Mouse (Mus musculus) heart, embryonic 13.5 days (tissue): ENCODE data around the gene Zbed4. TPM values are rescaled to one million over a fixed set of nuclear protein-coding genes. Genes with fewer than 3 reads are reported as not detected.

Experiments used
- ATAC-seq: fragments of 200-750 bp; cut with Nextera tagmentation; 2 replicates; pipeline ENCODE4 v1.8.0; 2017; ENCODE audit warnings: moderate TSS enrichment; ENCODE audit not compliant: insufficient number of reproducible peaks, low FRiP score, low TSS enrichment; ENCODE audit errors: extremely low read depth
- H3K27ac ChIP-seq: fragments of 300-500 bp; sonication (generic); replicated peaks from 2 replicates; pipeline ENCODE4 v1.5.1; 2015; ENCODE audit warnings: moderate library complexity, mild to moderate bottlenecking, inconsistent platforms
- H3K27me3 ChIP-seq: fragments of 300-500 bp; sonication (generic); replicated peaks from 2 replicates; pipeline ENCODE4 v1.6.1; 2015; ENCODE audit warnings: mild to moderate bottlenecking, inconsistent platforms
- H3K36me3 ChIP-seq: fragments of 300-500 bp; sonication (generic); 2 replicates; pipeline ENCODE4 v1.6.1; 2015; ENCODE audit warnings: mild to moderate bottlenecking, inconsistent platforms
- H3K4me1 ChIP-seq: fragments of 300-500 bp; sonication (generic); 2 replicates; pipeline ENCODE4 v1.6.1; 2015; ENCODE audit warnings: inconsistent platforms
- H3K4me2 ChIP-seq: fragments of 300-500 bp; sonication (generic); 2 replicates; pipeline ENCODE4 v1.6.1; 2015; ENCODE audit warnings: inconsistent platforms, mild to moderate bottlenecking, moderate library complexity
- H3K4me3 ChIP-seq: fragments of 300-500 bp; sonication (generic); 2 replicates; pipeline ENCODE4 v1.5.1; 2015; ENCODE audit warnings: moderate library complexity, mild to moderate bottlenecking, inconsistent platforms
- H3K9ac ChIP-seq: fragments of 300-500 bp; sonication (generic); 2 replicates; pipeline ENCODE4 v1.6.1; 2015; ENCODE audit warnings: inconsistent platforms, mild to moderate bottlenecking, moderate library complexity
- H3K9me3 ChIP-seq: fragments of 300-500 bp; sonication (generic); 2 replicates; pipeline ENCODE4 v1.6.1; 2016; ENCODE audit warnings: inconsistent platforms
- WGBS: fragments of 180-500 bp; shearing (Covaris S2); methylation state at CpG from one replicate; pipeline ENCODE4 v1.1.7; 2015; ENCODE audit warnings: mixed read lengths; 5-methylcytosine and 5-hydroxymethylcytosine counted together
- polyA plus RNA-seq: library from polyadenylated mRNA; unstranded; fragments of >200 nt; fragmentation: Nextera tagmentation; extraction: Ambion mirVana; gene quantifications from 2 replicates; pipeline ENCODE4 v1.2.1, GENCODE M21; 2015

Zbed4 gene
- polyA plus RNA-seq, 1 experiment from 2014 or later: 12.1 TPM

DNA sequence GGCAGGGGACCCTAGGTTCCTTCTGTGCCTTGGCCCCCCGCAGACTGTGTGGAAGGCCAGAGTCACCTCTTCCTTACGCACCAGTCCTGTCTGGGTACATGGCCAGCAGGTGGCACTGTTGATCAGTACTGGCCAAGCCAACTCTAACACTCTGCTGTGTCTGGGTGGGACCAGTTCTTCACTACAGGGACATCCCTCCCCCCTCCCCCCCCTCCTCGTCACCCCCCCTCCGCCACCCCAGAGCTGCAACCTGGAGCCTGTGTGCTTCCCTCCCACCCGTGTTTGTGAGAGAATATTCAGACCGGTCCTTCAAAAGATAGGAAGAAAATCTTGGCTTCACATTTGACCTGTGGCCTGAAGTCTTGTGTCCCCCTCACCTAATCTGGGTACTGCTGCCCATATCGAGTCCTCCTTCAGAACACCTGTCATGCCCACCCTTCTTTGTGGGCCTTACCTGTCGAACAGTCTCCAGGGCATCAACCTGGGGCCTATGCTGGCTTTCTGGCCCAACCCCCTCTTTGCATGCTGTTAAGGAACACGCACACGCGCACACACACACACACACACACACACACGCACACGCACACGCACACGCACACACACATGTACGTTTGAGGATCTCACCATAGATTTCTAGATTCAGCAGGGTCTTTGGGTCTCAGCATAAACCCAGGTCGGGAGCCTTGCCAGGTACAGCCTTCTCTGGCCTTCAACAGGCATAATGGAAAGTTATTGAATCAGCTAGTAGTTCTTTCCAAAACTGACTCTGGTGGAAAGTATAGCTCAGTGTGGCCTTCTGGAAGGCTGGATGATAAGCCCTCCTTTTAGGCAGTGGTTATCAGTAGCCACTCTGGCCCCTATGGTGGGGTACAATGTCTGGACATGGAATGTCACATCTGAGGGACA, 77.6 kb downstream of the Zbed4 start:
- no peaks in the 10 kb centered on the region for H3K9me3 ChIP-seq
- H3K9ac ChIP-seq: peak overlapping the region; percentile 11; the same call in 1 of the 2 replicates
- WGBS: 52% methylated on average over 17 of the region's 17 CpGs
- ATAC-seq: peak; percentile 64; the same call in 1 of the 2 replicates
- no peaks in the 10 kb centered on the region for H3K27me3 ChIP-seq
- H3K36me3 ChIP-seq: peaks cover 28% of the 10 kb centered on the region
- H3K4me3 ChIP-seq: no peak overlapping the region
- H3K4me1 ChIP-seq: peaks cover 47% of the 10 kb centered on the region
- H3K4me2 ChIP-seq: no peak overlapping the region
- 0 out of 2 replicates have a peak overlapping the region, but pooled peaks have one; percentile 39 for H3K27ac ChIP-seq

DNA sequence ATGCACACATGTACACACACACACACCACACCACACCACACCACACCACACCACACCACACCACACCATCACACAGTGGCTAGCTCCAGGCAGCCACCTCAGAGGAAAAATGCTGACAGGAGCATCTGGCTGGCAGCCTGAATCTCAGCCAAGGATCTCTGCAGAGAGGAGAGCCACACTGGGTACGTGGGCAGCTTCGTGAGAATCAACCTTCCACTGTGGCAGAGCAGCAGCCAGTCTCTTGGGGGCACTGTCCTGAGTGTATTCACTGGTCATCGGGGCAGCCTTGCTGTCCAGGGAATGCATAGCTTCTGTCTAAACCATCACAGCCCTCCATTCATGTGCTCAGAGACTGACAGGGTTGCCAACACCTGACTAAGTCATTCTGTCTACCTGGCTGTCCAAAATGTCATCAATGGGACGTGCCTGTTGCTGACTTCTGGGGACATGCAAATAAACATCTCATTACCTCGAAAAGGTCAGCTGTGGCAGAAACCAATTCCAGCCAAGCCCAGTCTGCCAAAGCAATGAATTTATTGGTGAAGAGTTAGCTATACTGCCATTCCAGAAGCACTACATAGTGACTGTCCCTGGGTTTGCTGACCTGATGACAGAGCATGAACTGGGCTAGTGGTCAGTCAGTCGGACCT, 78.5 kb downstream of the Zbed4 start:
- Histone ChIP-seq H3K36me3 (peaks cover 19% of the 10 kb centered on the region), H3K4me2 (no peak overlapping the region), H3K9ac (peak overlapping the region; percentile 11; the same call in 1 of the 2 replicates), H3K4me1 (peaks cover 47% of the 10 kb centered on the region), H3K27me3 (no peaks in the 10 kb centered on the region), H3K27ac (0 out of 2 replicates have a peak overlapping the region, but pooled peaks have one; percentile 39), H3K9me3 (no peaks in the 10 kb centered on the region), H3K4me3 (no peak overlapping the region)
- ATAC-seq: no peak
- 54% methylated on average over 6 of the region's 6 CpGs for WGBS

DNA sequence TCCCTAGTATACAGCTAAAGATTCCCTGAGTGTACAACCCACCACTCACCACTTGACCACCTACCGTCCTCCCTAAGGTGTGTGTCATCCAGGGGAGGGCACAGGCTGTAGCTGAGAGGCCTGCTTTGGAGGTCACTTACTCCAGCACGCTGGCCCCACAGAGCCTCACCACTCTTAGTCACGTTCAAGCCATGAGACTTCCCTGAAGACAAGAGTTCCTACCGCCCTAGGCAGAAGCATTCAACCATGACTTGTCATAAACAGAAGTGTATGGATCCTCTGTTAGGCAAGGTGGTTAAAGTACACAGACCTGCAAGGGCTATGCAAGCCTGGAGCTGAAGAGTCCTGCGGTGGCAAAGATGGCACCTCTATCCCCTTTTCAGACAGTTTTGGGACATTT, 79.2 kb downstream of the Zbed4 start:
- Histone ChIP-seq H3K4me2 (no peak overlapping the region), H3K4me3 (no peak overlapping the region), H3K4me1 (peaks cover 47% of the 10 kb centered on the region), H3K27me3 (no peaks in the 10 kb centered on the region), H3K9ac (no peak overlapping the region), H3K27ac (no peak overlapping the region), H3K9me3 (no peaks in the 10 kb centered on the region), H3K36me3 (peaks cover 11% of the 10 kb centered on the region)
- WGBS: 76% methylated on average over 5 of the region's 5 CpGs
- ATAC-seq: no peak

DNA sequence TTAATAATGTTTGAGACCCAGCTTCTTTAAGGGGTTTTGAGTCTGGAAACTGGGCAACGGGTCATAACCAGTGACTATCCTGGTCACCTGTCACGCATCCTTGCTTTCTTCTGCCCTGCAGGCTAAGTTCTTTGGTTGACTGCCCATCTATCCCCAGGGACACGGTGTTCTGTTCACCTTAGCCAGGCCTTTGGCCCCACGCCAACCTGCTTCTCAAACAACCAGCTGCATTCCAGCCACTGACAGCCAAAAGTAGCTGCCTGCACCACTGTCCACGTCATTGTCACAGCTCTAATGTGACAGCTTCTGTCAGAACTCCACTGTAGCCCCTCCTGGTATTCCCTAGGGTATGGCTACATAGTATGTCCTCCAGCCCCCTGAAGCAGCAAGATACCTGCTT, 80.0 kb downstream of the Zbed4 start:
- H3K9me3 ChIP-seq: no peaks in the 10 kb centered on the region
- WGBS: 28% methylated on average over 5 of the region's 5 CpGs
- no peak overlapping the region for H3K4me3 ChIP-seq
- H3K36me3 ChIP-seq: peaks cover 4% of the 10 kb centered on the region
- peak overlapping the region; percentile 33; the same call in 1 of the 2 replicates for H3K9ac ChIP-seq
- peaks cover 51% of the 10 kb centered on the region for H3K4me1 ChIP-seq
- H3K27me3 ChIP-seq: no peaks in the 10 kb centered on the region
- H3K27ac ChIP-seq: peak overlapping the region; percentile 87
- H3K4me2 ChIP-seq: peak overlapping the region; percentile 2; the same call in 1 of the 2 replicates
- no peak for ATAC-seq

DNA sequence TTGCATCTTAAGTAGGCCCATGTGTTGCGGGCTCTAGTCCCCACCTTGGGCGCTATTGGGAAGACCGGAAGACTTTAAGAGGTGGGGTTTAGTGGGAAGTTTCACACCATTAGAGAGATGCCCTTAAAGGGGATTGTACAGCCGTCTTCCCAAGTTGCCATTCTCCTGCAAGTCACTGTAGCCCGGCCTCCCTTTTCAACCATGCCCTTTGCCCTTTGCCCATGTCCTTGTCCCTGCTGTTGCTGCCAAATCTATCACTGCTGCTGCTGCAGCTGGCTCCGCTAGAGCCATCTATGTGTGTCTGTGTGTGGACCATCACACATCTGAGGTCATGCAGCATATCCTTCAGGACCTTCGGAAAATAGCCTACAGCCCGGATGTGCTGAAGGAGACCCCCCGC, 81.1 kb downstream of the Zbed4 start:
- H3K9me3 ChIP-seq: no peaks in the 10 kb centered on the region
- peak overlapping the region; percentile 35; the same call in 1 of the 2 replicates for H3K9ac ChIP-seq
- no peaks in the 10 kb centered on the region for H3K27me3 ChIP-seq
- no peak overlapping the region for H3K4me3 ChIP-seq
- WGBS: 77% methylated on average over 9 of the region's 9 CpGs
- no peak overlapping the region for H3K4me2 ChIP-seq
- no peaks in the 10 kb centered on the region; the same call in 1 of the 2 replicates for H3K36me3 ChIP-seq
- no peak for ATAC-seq
- peaks cover 62% of the 10 kb centered on the region for H3K4me1 ChIP-seq
- peak overlapping the region; percentile 87 for H3K27ac ChIP-seq

Other genes with a start within 250 kb of the Zbed4 start
- not detected in 2 replicates for gene Zdhhc25, start 151.4 kb upstream of the Zbed4 start, polyA plus RNA-seq
- 10.4 and 11.0 TPM in 2 replicates for gene Brd1, start 17.4 kb upstream of the Zbed4 start, polyA plus RNA-seq
- 8.9 and 10.5 TPM in 2 replicates for gene Alg12, start 67.7 kb downstream of the Zbed4 start, polyA plus RNA-seq
- 54.1 and 63.7 TPM in 2 replicates for gene Creld2, start 68.0 kb downstream of the Zbed4 start, polyA plus RNA-seq
- 51.8 and 57.0 TPM in 2 replicates for gene Pim3, start 110.5 kb downstream of the Zbed4 start, polyA plus RNA-seq
- not detected in 2 replicates for gene Ttll8, start 202.8 kb downstream of the Zbed4 start, polyA plus RNA-seq
- 0.05 TPM in 1 of 2 replicates, not detected in the other for gene Mlc1, start 227.3 kb downstream of the Zbed4 start, polyA plus RNA-seq
- gene Mov10l1, start 231.2 kb downstream of the Zbed4 start, polyA plus RNA-seq: 62.8 and 67.4 TPM in 2 replicates